Mouse (Mus musculus) myocyte (in vitro differentiated cells): Measurements from ENCODE around the gene Sez6l. TPM values are rescaled to one million over a fixed set of nuclear protein-coding genes. Genes with fewer than 3 reads are reported as not detected.

ENCODE experiments used
- H3K27me3 ChIP-seq: one replicate; pipeline ENCODE4 v1.6.1; 2011; ENCODE audit not compliant: control insufficient read depth, insufficient read depth, insufficient read length
- H3K36me3 ChIP-seq: one replicate; pipeline ENCODE4 v1.6.1; 2011; ENCODE audit not compliant: control insufficient read depth, insufficient read depth
- H3K4me2 ChIP-seq: one replicate; pipeline ENCODE4 v1.6.1; 2011; ENCODE audit warnings: low read depth, control low read depth
- H3K4me3 ChIP-seq: one replicate; pipeline ENCODE4 v1.5.1; 2011; ENCODE audit warnings: mild to moderate bottlenecking, control low read depth, moderate library complexity
- H3K79me2 ChIP-seq: one replicate; pipeline ENCODE4 v1.6.1; 2011; ENCODE audit not compliant: control insufficient read depth, insufficient read depth
- H3ac ChIP-seq: one replicate; pipeline ENCODE4 v1.6.1; 2011; ENCODE audit not compliant: control insufficient read depth, insufficient read length
- CEBPB ChIP-seq: IDR thresholded peaks from 2 replicates; pipeline ENCODE4 v1.6.1; 2011; ENCODE audit warnings: mild to moderate bottlenecking, moderate library complexity; ENCODE audit not compliant: poor library complexity, insufficient read depth, severe bottlenecking
- E2F4 ChIP-seq: IDR thresholded peaks from one replicate; pipeline ENCODE4 v1.6.1; 2011; ENCODE audit warnings: mild to moderate bottlenecking, control low read depth, moderate library complexity; ENCODE audit not compliant: insufficient read depth
- MAX ChIP-seq: IDR thresholded peaks from one replicate; pipeline ENCODE4 v1.6.1; 2011; ENCODE audit warnings: low read depth, mild to moderate bottlenecking, control low read depth
- MYOD1 ChIP-seq, 3 experiments: IDR thresholded peaks; one replicate each; pipeline ENCODE4 v1.6.1; 2011; ENCODE audit warnings: control low read depth in 2 of 3, low read depth in 2 of 3, mild to moderate bottlenecking in 2 of 3, moderate library complexity in 1 of 3; ENCODE audit not compliant: insufficient read length in 2 of 3, control insufficient read depth in 1 of 3
- MYOG ChIP-seq, 3 experiments: IDR thresholded peaks; one replicate each; pipeline ENCODE4 v1.6.1; 2011; ENCODE audit warnings: control low read depth in 2 of 3, low read depth in 2 of 3, mild to moderate bottlenecking in 2 of 3; ENCODE audit not compliant: insufficient read length in 2 of 3, control insufficient read depth in 1 of 3, insufficient read depth in 1 of 3
- POLR2A ChIP-seq: IDR thresholded peaks from one replicate; pipeline ENCODE4 v1.6.1; 2011; ENCODE audit warnings: low read depth, mild to moderate bottlenecking, control low read depth, moderate library complexity; ENCODE audit not compliant: insufficient read length
- POLR2AphosphoS2 ChIP-seq: IDR thresholded peaks from one replicate; pipeline ENCODE4 v1.6.1; 2011; ENCODE audit warnings: low read depth, control low read depth; ENCODE audit not compliant: insufficient read length
- REST ChIP-seq: IDR thresholded peaks from one replicate; pipeline ENCODE4 v1.6.1; 2011; ENCODE audit warnings: mild to moderate bottlenecking, control low read depth, moderate library complexity; ENCODE audit not compliant: insufficient read depth, insufficient read length
- SRF ChIP-seq: IDR thresholded peaks from one replicate; pipeline ENCODE4 v1.6.1; 2011; ENCODE audit warnings: low read depth; ENCODE audit not compliant: control insufficient read depth, insufficient read length
- TCF12 ChIP-seq: IDR thresholded peaks from one replicate; pipeline ENCODE4 v1.6.1; 2011; ENCODE audit warnings: mild to moderate bottlenecking, control low read depth; ENCODE audit not compliant: poor library complexity, insufficient read depth, severe bottlenecking
- TCF3 ChIP-seq: IDR thresholded peaks from one replicate; pipeline ENCODE4 v1.6.1; 2011; ENCODE audit warnings: low read depth, control low read depth; ENCODE audit not compliant: insufficient read length
- USF1 ChIP-seq: IDR thresholded peaks from one replicate; pipeline ENCODE4 v1.6.1; 2011; ENCODE audit warnings: low read depth, mild to moderate bottlenecking, control low read depth, moderate library complexity
- polyA plus RNA-seq: library from polyadenylated mRNA; unstranded; fragments of >200 nt; fragmentation: generic; extraction: Trizol; gene quantifications from one replicate; pipeline ENCODE4 v1.2.1, GENCODE M21; 2012; ENCODE audit warnings: missing spikeins

Gene Sez6l
- polyA plus RNA-seq, 1 experiment = not detected

GRCm38 (mm10) chr5:112498921-112499917, 77.8 kb downstream of the Sez6l start:
- H3K27me3 ChIP-seq = peaks cover 13% of the 10 kb centered on the region
- no peak overlapping the region for H3K4me3 ChIP-seq
- H3K36me3 ChIP-seq = no peaks in the 10 kb centered on the region
- no peak overlapping the region for H3ac ChIP-seq
- TF ChIP-seq USF1 = no peak
- no peak for TF ChIP-seq MAX
- TF ChIP-seq REST = no peak
- no peak for TF ChIP-seq CEBPB
- no peak for TF ChIP-seq SRF
- TF ChIP-seq TCF3 = no peak
- TF ChIP-seq MYOG (IDR thresholded peaks at IDR 0.05; ENCODE audit: control insufficient read depth in 1 of 3, insufficient read depth in 1 of 3, insufficient read length in 2 of 3, low read depth in 2 of 3) = no peak
- TF ChIP-seq E2F4 = no peak
- TF ChIP-seq POLR2AphosphoS2 = no peak
- no peak for TF ChIP-seq TCF12
- no peak for TF ChIP-seq POLR2A
- TF ChIP-seq MYOD1 (IDR thresholded peaks at IDR 0.05; ENCODE audit: control insufficient read depth in 1 of 3, insufficient read length in 2 of 3, low read depth in 2 of 3) = no peak
- no peak overlapping the region for H3K4me2 ChIP-seq
- no peaks in the 10 kb centered on the region for H3K79me2 ChIP-seq

GRCm38 (mm10) chr5:112496753-112497369, 80.1 kb downstream of the Sez6l start:
- TF ChIP-seq POLR2A = no peak
- no peak for TF ChIP-seq POLR2AphosphoS2
- no peak for TF ChIP-seq E2F4
- TF ChIP-seq TCF12 = no peak
- no peak for TF ChIP-seq USF1
- no peak for TF ChIP-seq TCF3
- TF ChIP-seq MYOD1 (IDR thresholded peaks at IDR 0.05; ENCODE audit: control insufficient read depth in 1 of 3, insufficient read length in 2 of 3, low read depth in 2 of 3) = no peak
- TF ChIP-seq SRF = no peak
- TF ChIP-seq CEBPB = no peak
- peaks cover 13% of the 10 kb centered on the region for H3K27me3 ChIP-seq
- no peaks in the 10 kb centered on the region for H3K79me2 ChIP-seq
- no peak overlapping the region for H3K4me2 ChIP-seq
- H3ac ChIP-seq = no peak overlapping the region
- H3K36me3 ChIP-seq = no peaks in the 10 kb centered on the region
- H3K4me3 ChIP-seq = no peak overlapping the region

- H3K4me3 ChIP-seq = no peak overlapping the region
- peaks cover 18% of the 10 kb centered on the region for H3K27me3 ChIP-seq
- H3ac ChIP-seq = no peak overlapping the region
- no peaks in the 10 kb centered on the region for H3K79me2 ChIP-seq
- H3K36me3 ChIP-seq = no peaks in the 10 kb centered on the region
- H3K4me2 ChIP-seq = no peak overlapping the region
- TF ChIP-seq TCF3 (no peak), E2F4 (no peak), USF1 (no peak), POLR2A (no peak), MYOG (IDR thresholded peaks at IDR 0.05; ENCODE audit: control insufficient read depth in 1 of 3, insufficient read depth in 1 of 3, insufficient read length in 2 of 3, low read depth in 2 of 3) (no peak), POLR2AphosphoS2 (no peak), SRF (no peak), MYOD1 (IDR thresholded peaks at IDR 0.05; ENCODE audit: control insufficient read depth in 1 of 3, insufficient read length in 2 of 3, low read depth in 2 of 3) (no peak), MAX (no peak), REST (no peak), TCF12 (no peak), CEBPB (no peak)
Observed at GRCm38 (mm10) chr5:112493492-112493891, 83.5 kb downstream of the Sez6l start.

GRCm38 (mm10) chr5:112491489-112491888, 85.5 kb downstream of the Sez6l start:
- no peak overlapping the region for H3K4me3 ChIP-seq
- no peak overlapping the region for H3K4me2 ChIP-seq
- no peaks in the 10 kb centered on the region for H3K79me2 ChIP-seq
- peaks cover 13% of the 10 kb centered on the region for H3K27me3 ChIP-seq
- H3K36me3 ChIP-seq = no peaks in the 10 kb centered on the region
- H3ac ChIP-seq = no peak overlapping the region
- TF ChIP-seq USF1 (no peak), SRF (no peak), TCF3 (no peak), MYOD1 (IDR thresholded peaks at IDR 0.05; ENCODE audit: control insufficient read depth in 1 of 3, insufficient read length in 2 of 3, low read depth in 2 of 3) (no peak), TCF12 (no peak), E2F4 (no peak), POLR2AphosphoS2 (no peak), CEBPB (no peak), REST (no peak), POLR2A (no peak), MAX (no peak), MYOG (IDR thresholded peaks at IDR 0.05; ENCODE audit: control insufficient read depth in 1 of 3, insufficient read depth in 1 of 3, insufficient read length in 2 of 3, low read depth in 2 of 3) (no peak)
